Mouse (Mus musculus): Measurements from ENCODE around the gene Supt5. TPM values are rescaled to one million over a fixed set of nuclear protein-coding genes. Genes with fewer than 3 reads are reported as not detected.

Gene Supt5
- polyA plus RNA-seq, 1 experiment from 2014 or later: 47.9 TPM

DNA sequence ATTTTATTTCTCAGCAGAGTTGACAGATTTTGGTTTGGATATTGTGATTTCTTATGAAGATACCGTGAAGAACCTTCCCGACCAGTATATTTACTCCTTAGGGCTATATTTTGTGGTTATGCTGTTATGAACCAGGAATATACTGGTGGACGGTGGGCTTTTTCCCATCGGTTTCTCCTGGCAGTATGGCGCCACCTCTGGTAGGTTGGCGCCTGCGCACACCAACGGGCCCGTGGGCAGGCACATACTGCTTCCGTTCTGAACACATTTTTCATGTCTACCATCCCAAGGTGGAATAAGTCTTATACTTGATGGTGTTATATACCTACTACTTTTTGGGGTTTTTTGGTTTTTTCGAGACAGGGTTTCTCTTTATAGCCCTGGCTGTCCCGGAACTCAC, 69.2 kb downstream of the Supt5 start:
- H3K4me2 ChIP-seq (ENCODE audit: low read length): no peak overlapping the region

GRCm38 (mm10) chr7:28268576-28268975, 70.0 kb downstream of the Supt5 start:
- Histone ChIP-seq H3K27ac (replicated peaks in 1 of 2; ENCODE audit: control insufficient read depth in 1 of 2, insufficient read depth in 1 of 2, low read depth in 2 of 2, low read length in 2 of 2) (peak overlapping the region; percentile 46 to 82; a peak in 2 of 4 replicates), H3K27me3 (ENCODE audit: control insufficient read depth, insufficient read depth, low read length) (no peaks in the 10 kb centered on the region), H3K4me3 (ENCODE audit: control insufficient read depth in 1 of 2, insufficient read depth in 1 of 2, low read depth in 1 of 2, low read length in 2 of 2) (peak overlapping the region; percentile 84 to 86), H3K9me3 (ENCODE audit: control insufficient read depth, low read length) (no peaks in the 10 kb centered on the region), H3K4me1 (ENCODE audit: control insufficient read depth in 2 of 2, insufficient read depth in 2 of 2, low read length in 2 of 2) (peaks cover 5 to 9% of the 10 kb centered on the region in 2 experiments), H3K36me3 (ENCODE audit: control insufficient read depth, insufficient read depth, low read length) (peaks cover 10% of the 10 kb centered on the region; the same call in 1 of the 2 replicates), H3K4me2 (ENCODE audit: low read length) (peak overlapping the region; percentile 93), H3K9ac (ENCODE audit: low read length) (peak overlapping the region; percentile 96)
- 30% methylated on average over 16 of the region's 16 CpGs for WGBS
- ATAC-seq (ENCODE audit: insufficient number of reproducible peaks, insufficient read depth, low FRiP score, low read depth): no peak

More for the DNA sequence above, 69.2 kb downstream of the Supt5 start:
- Histone ChIP-seq H3K36me3 (ENCODE audit: control insufficient read depth, insufficient read depth, low read length) (peaks cover 10% of the 10 kb centered on the region; the same call in 1 of the 2 replicates), H3K9me3 (ENCODE audit: control insufficient read depth, low read length) (no peaks in the 10 kb centered on the region), H3K27me3 (ENCODE audit: control insufficient read depth, insufficient read depth, low read length) (no peaks in the 10 kb centered on the region), H3K9ac (ENCODE audit: low read length) (no peak overlapping the region), H3K4me3 (ENCODE audit: control insufficient read depth in 1 of 2, insufficient read depth in 1 of 2, low read depth in 1 of 2, low read length in 2 of 2) (no peak overlapping the region), H3K4me1 (ENCODE audit: control insufficient read depth in 2 of 2, insufficient read depth in 2 of 2, low read length in 2 of 2) (peaks cover 5 to 9% of the 10 kb centered on the region in 2 experiments), H3K27ac (replicated peaks in 1 of 2; ENCODE audit: control insufficient read depth in 1 of 2, insufficient read depth in 1 of 2, low read depth in 2 of 2, low read length in 2 of 2) (no peak overlapping the region)
- ATAC-seq (ENCODE audit: insufficient number of reproducible peaks, insufficient read depth, low FRiP score, low read depth): no peak
- whole genome bisulfite sequencing: 91% methylated on average over 12 of the region's 12 CpGs

DNA sequence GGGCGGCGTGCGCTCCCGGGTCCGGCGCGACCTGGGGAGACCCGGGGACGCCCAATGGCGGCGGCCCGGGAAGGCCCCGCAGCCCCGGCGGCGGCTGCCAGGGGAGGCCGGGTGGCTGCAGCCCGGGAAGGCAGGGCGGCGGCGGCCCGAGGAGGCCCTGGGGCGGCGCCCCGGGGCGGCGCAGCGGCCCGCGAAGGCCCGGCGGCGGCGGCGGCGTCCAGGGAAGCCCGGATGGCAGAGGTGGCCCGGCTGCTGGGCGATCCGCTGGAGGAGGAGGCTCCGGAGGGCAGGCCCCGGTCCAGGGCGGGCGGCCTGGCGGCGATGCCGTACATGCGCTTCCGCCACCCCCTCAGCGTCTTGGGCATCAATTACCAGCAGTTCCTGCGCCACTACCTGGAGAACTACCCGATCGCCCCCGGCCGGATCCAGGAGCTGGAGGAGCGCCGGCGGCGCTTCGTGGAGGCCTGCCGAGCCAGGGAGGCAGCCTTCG, 70.5 kb downstream of the Supt5 start:
- Histone ChIP-seq H3K9me3 (ENCODE audit: control insufficient read depth, low read length) (no peaks in the 10 kb centered on the region), H3K9ac (ENCODE audit: low read length) (peak overlapping the region; percentile 96), H3K27me3 (ENCODE audit: control insufficient read depth, insufficient read depth, low read length) (no peaks in the 10 kb centered on the region), H3K4me1 (ENCODE audit: control insufficient read depth in 2 of 2, insufficient read depth in 2 of 2, low read length in 2 of 2) (peaks cover 5 to 9% of the 10 kb centered on the region in 2 experiments), H3K36me3 (ENCODE audit: control insufficient read depth, insufficient read depth, low read length) (peaks cover 10% of the 10 kb centered on the region; the same call in 1 of the 2 replicates), H3K4me3 (ENCODE audit: control insufficient read depth in 1 of 2, insufficient read depth in 1 of 2, low read depth in 1 of 2, low read length in 2 of 2) (peak overlapping the region; percentile 84 to 86), H3K4me2 (ENCODE audit: low read length) (peak overlapping the region; percentile 93), H3K27ac (replicated peaks in 1 of 2; ENCODE audit: control insufficient read depth in 1 of 2, insufficient read depth in 1 of 2, low read depth in 2 of 2, low read length in 2 of 2) (peak overlapping the region; percentile 46 to 82)
- peak; percentile 54; the same call in 1 of the 2 replicates for ATAC-seq (ENCODE audit: insufficient number of reproducible peaks, insufficient read depth, low FRiP score, low read depth)
- WGBS: under 1% methylated on average over 39 of the region's 62 CpGs

DNA sequence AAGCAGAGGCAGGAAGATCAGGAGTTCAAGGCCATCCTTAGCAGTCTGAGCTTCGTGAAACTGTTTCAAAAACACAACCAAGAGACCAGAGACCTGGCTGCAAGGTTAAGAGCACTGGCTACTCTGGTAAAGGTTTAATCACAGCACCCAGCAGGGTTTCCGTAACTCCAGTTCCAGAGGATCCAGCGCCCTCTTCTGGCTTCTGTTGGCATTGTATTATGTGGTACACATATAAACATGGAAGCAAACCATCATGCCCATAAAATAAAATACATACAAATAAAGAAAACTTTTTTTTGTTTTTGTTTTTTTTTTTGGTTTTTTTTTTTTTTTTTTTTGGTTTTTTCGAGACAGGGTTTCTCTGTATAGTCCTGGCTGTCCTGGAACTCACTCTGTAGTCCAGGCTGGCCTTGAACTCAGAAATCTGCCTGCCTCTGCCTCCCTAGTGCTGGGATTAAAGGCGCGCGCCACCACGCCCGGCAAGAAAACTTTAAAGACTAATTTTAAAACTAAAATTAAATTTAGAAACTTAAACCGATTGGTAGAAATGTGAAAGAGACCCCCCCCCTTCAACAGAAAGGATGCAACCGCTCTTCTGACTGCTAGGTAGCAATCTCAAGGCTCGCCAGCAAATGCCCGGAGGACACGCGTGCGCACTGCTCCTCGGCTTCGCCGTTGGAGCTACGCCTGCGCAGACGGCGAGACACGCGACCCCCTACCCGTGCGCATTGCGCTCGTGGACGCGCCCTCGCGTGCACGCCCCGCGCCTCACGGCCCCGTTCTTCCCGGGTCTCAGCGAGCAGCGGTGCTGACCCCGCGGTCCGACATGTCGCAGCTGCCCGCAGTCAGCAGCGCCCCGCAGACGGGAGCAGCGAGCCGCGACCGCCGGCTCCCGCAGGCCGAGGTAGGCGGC, 71.2 kb downstream of the Supt5 start, which contains the start of gene Eid2:
Gene Eid2 (plus strand): TSS at position 753 of the 913 bp plus-strand sequence.
- ATAC-seq (ENCODE audit: insufficient number of reproducible peaks, insufficient read depth, low FRiP score, low read depth): peak; percentile 85
- WGBS: 7% methylated on average over 56 of the region's 57 CpGs

DNA sequence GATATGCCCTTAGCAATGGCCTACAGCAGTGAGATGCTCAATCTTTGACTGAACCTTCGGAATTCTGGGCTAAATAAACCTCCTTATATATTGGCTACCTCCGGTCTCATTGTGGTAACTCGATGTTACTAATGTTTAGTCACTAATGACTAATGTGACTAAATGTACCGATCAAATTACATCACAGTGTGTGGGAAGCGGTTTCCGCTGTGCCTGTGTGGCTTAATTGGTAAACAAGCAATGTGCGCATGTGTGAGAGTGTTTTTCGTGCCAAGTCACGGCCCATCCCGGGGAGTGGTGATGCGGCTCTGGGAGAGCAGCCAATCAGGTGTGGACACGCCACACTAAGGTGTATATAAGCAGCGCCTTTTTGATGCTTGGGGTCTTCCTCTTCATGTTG, 73.2 kb downstream of the Supt5 start:
- Histone ChIP-seq H3K9ac (ENCODE audit: low read length) (no peak overlapping the region), H3K9me3 (ENCODE audit: control insufficient read depth, low read length) (no peaks in the 10 kb centered on the region), H3K27ac (replicated peaks in 1 of 2; ENCODE audit: control insufficient read depth in 1 of 2, insufficient read depth in 1 of 2, low read depth in 2 of 2, low read length in 2 of 2) (no peak overlapping the region), H3K4me1 (ENCODE audit: control insufficient read depth in 2 of 2, insufficient read depth in 2 of 2, low read length in 2 of 2) (peaks cover 5 to 9% of the 10 kb centered on the region in 2 experiments), H3K36me3 (ENCODE audit: control insufficient read depth, insufficient read depth, low read length) (no peaks in the 10 kb centered on the region), H3K4me3 (ENCODE audit: control insufficient read depth in 1 of 2, insufficient read depth in 1 of 2, low read depth in 1 of 2, low read length in 2 of 2) (no peak overlapping the region), H3K27me3 (ENCODE audit: control insufficient read depth, insufficient read depth, low read length) (no peaks in the 10 kb centered on the region), H3K4me2 (ENCODE audit: low read length) (no peak overlapping the region)
- ATAC-seq (ENCODE audit: insufficient number of reproducible peaks, insufficient read depth, low FRiP score, low read depth): no peak
- 87% methylated on average over 13 of the region's 13 CpGs for WGBS

More for the DNA sequence above, 71.2 kb downstream of the Supt5 start, which contains the start of gene Eid2:
- peak within 1 kb of the TSS; percentile 93 for H3K4me2 ChIP-seq (ENCODE audit: low read length)
- no peaks in the 10 kb centered on the region for H3K9me3 ChIP-seq (ENCODE audit: control insufficient read depth, low read length)
- peak within 1 kb of the TSS; percentile 46 to 82 for H3K27ac ChIP-seq (replicated peaks in 1 of 2; ENCODE audit: control insufficient read depth in 1 of 2, insufficient read depth in 1 of 2, low read depth in 2 of 2, low read length in 2 of 2)
- peak within 1 kb of the TSS; percentile 96 for H3K9ac ChIP-seq (ENCODE audit: low read length)
- H3K4me1 ChIP-seq (ENCODE audit: control insufficient read depth in 2 of 2, insufficient read depth in 2 of 2, low read length in 2 of 2): peaks cover 5 to 9% of the 10 kb centered on the region in 2 experiments
- H3K4me3 ChIP-seq (ENCODE audit: control insufficient read depth in 1 of 2, insufficient read depth in 1 of 2, low read depth in 1 of 2, low read length in 2 of 2): peak within 1 kb of the TSS; percentile 84 to 86
- H3K27me3 ChIP-seq (ENCODE audit: control insufficient read depth, insufficient read depth, low read length): no peaks in the 10 kb centered on the region
- peaks cover 4% of the 10 kb centered on the region; the same call in 1 of the 2 replicates for H3K36me3 ChIP-seq (ENCODE audit: control insufficient read depth, insufficient read depth, low read length)

Other genes with a start within 250 kb of the Supt5 start
- 0.03 TPM in 1 of 2 replicates, not detected in the other for gene 9530053A07Rik, start 209.3 kb downstream of the Supt5 start, polyA plus RNA-seq (2014; fragmentation: Nextera tagmentation; extraction: Ambion mirVana)
- 20.1 and 23.1 TPM in 2 replicates for gene Fbl, start 169.0 kb downstream of the Supt5 start, polyA plus RNA-seq (2014; fragmentation: Nextera tagmentation; extraction: Ambion mirVana)
- gene Dyrk1b, start 159.3 kb downstream of the Supt5 start, polyA plus RNA-seq (2014; fragmentation: Nextera tagmentation; extraction: Ambion mirVana): 10.7 and 11.7 TPM in 2 replicates
- gene Eid2, start 70.9 kb downstream of the Supt5 start, polyA plus RNA-seq (2014; fragmentation: Nextera tagmentation; extraction: Ambion mirVana): 8.4 and 10.3 TPM in 2 replicates
- gene Eid2b, start 61.0 kb downstream of the Supt5 start, polyA plus RNA-seq (2014; fragmentation: Nextera tagmentation; extraction: Ambion mirVana): 6.7 and 8.4 TPM in 2 replicates
- gene Selenov, start 47.6 kb downstream of the Supt5 start, polyA plus RNA-seq (2014; fragmentation: Nextera tagmentation; extraction: Ambion mirVana): not detected in 2 replicates
- gene Dll3, start 36.5 kb downstream of the Supt5 start, polyA plus RNA-seq (2014; fragmentation: Nextera tagmentation; extraction: Ambion mirVana): 0.14 TPM in 1 of 2 replicates, not detected in the other
- 119 and 131 TPM in 2 replicates for gene Timm50, start 26.7 kb downstream of the Supt5 start, polyA plus RNA-seq (2014; fragmentation: Nextera tagmentation; extraction: Ambion mirVana)
- gene Rps16, start 11.9 kb upstream of the Supt5 start, polyA plus RNA-seq (2014; fragmentation: Nextera tagmentation; extraction: Ambion mirVana): 731 and 789 TPM in 2 replicates
- 32.9 and 35.6 TPM in 2 replicates for gene Plekhg2, start 33.9 kb upstream of the Supt5 start, polyA plus RNA-seq (2014; fragmentation: Nextera tagmentation; extraction: Ambion mirVana)
- gene Zfp36, start 41.5 kb upstream of the Supt5 start, polyA plus RNA-seq (2014; fragmentation: Nextera tagmentation; extraction: Ambion mirVana): 10.1 and 12.2 TPM in 2 replicates
- 50.9 and 57.7 TPM in 2 replicates for gene Med29, start 54.0 kb upstream of the Supt5 start, polyA plus RNA-seq (2014; fragmentation: Nextera tagmentation; extraction: Ambion mirVana)
- 61.9 and 62.5 TPM in 2 replicates for gene Paf1, start 54.2 kb upstream of the Supt5 start, polyA plus RNA-seq (2014; fragmentation: Nextera tagmentation; extraction: Ambion mirVana)
- gene Gmfg, start 98.7 kb upstream of the Supt5 start, polyA plus RNA-seq (2014; fragmentation: Nextera tagmentation; extraction: Ambion mirVana): 8.4 and 8.6 TPM in 2 replicates
- gene Lrfn1, start 113.2 kb upstream of the Supt5 start, polyA plus RNA-seq (2014; fragmentation: Nextera tagmentation; extraction: Ambion mirVana): 1.6 and 2.1 TPM in 2 replicates
- not detected in 2 replicates for gene Ifnl2, start 171.7 kb upstream of the Supt5 start, polyA plus RNA-seq (2014; fragmentation: Nextera tagmentation; extraction: Ambion mirVana)
- not detected in 2 replicates for gene Ifnl3, start 184.1 kb upstream of the Supt5 start, polyA plus RNA-seq (2014; fragmentation: Nextera tagmentation; extraction: Ambion mirVana)
- not detected in 2 replicates for gene Sycn, start 202.1 kb upstream of the Supt5 start, polyA plus RNA-seq (2014; fragmentation: Nextera tagmentation; extraction: Ambion mirVana)
- gene Nccrp1, start 208.5 kb upstream of the Supt5 start, polyA plus RNA-seq (2014; fragmentation: Nextera tagmentation; extraction: Ambion mirVana): not detected in 2 replicates

Measured in heart, embryonic 14.5 days (tissue).